Mouse (Mus musculus) liver, embryonic 11.5 days (tissue): ENCODE data around the gene E4f1. TPM values are rescaled to one million over a fixed set of nuclear protein-coding genes. Genes with fewer than 3 reads are reported as not detected.

ENCODE experiments used
- ATAC-seq: fragments of 200-750 bp; cut with Nextera tagmentation; replicated peaks from 2 replicates; pipeline ENCODE4 v1.8.0; 2017; ENCODE audit warnings: moderate number of reproducible peaks, mild to moderate bottlenecking, moderate TSS enrichment, moderate library complexity; ENCODE audit not compliant: low FRiP score
- DNase-seq: peaks from one replicate; pipeline ENCODE4 v3.0.0-alpha.2; 2017; ENCODE audit warnings: low spot score
- H3K27ac ChIP-seq: fragments of 300-500 bp; sonication (generic); 2 replicates; pipeline ENCODE4 v1.5.1; 2014; ENCODE audit warnings: mild to moderate bottlenecking, low read depth, low read length, control low read depth
- H3K27me3 ChIP-seq: fragments of 300-500 bp; sonication (generic); replicated peaks from 2 replicates; pipeline ENCODE4 v1.6.1; 2014; ENCODE audit warnings: low read length, mixed read lengths; ENCODE audit not compliant: control insufficient read depth, insufficient read depth
- H3K36me3 ChIP-seq: fragments of 300-500 bp; sonication (generic); 2 replicates; pipeline ENCODE4 v1.6.1; 2014; ENCODE audit warnings: mild to moderate bottlenecking, low read length, moderate library complexity, mixed read lengths; ENCODE audit not compliant: control insufficient read depth, insufficient read depth
- H3K4me1 ChIP-seq: fragments of 300-500 bp; sonication (generic); replicated peaks from 2 replicates; pipeline ENCODE4 v1.6.1; 2014; ENCODE audit warnings: low read length, mixed read lengths; ENCODE audit not compliant: control insufficient read depth, insufficient read depth
- H3K4me2 ChIP-seq: fragments of 300-500 bp; sonication (generic); 2 replicates; pipeline ENCODE4 v1.6.1; 2014; ENCODE audit warnings: mild to moderate bottlenecking, control low read depth, moderate library complexity
- H3K4me3 ChIP-seq: fragments of 300-500 bp; sonication (generic); 2 replicates; pipeline ENCODE4 v1.5.1; 2014; ENCODE audit warnings: low read depth, low read length, control low read depth
- H3K9ac ChIP-seq: fragments of 300-500 bp; sonication (generic); 2 replicates; pipeline ENCODE4 v1.6.1; 2014; ENCODE audit warnings: low read depth, low read length, control low read depth
- H3K9me3 ChIP-seq: fragments of 300-500 bp; sonication (generic); 2 replicates; pipeline ENCODE4 v1.6.1; 2016; ENCODE audit warnings: low read length, inconsistent platforms, mixed read lengths; ENCODE audit not compliant: control insufficient read depth
- WGBS: fragments of 180-500 bp; shearing (Covaris S2); extraction: QIAGEN DNeasy Blood & Tissue Kit; methylation state at CpG from one replicate; pipeline ENCODE4 v1.1.7; 2014; 5-methylcytosine and 5-hydroxymethylcytosine counted together
- polyA plus RNA-seq: library from polyadenylated mRNA; unstranded; fragments of >200 nt; fragmentation: Nextera tagmentation; extraction: Ambion mirVana; gene quantifications from 2 replicates; pipeline ENCODE4 v1.2.1, GENCODE M21; 2014

The E4f1 gene
- polyA plus RNA-seq, 1 experiment from 2014 or later = 23.5 TPM

DNA sequence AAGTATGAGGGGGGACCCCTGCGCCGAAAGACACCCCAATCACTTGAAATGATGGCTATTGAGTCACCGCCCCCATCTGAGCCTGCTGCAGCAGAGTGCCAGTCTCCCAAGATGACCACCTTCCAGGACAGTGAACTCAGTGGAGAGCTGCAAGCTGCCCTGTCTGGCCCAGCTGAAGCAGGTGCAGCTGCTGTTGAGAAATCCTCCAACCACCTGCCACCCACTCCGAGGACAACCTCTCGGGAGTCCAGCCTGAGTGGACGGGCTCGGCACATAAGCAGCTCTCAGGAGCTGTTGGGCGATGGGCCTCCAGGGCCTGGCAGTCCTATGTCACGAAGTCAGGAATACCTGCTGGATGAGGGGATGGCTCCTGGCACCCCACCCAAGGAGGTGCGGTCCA lies 34.0 kb upstream of the E4f1 start:
- peaks cover 10% of the 10 kb centered on the region for H3K4me1 ChIP-seq
- H3K36me3 ChIP-seq = peaks cover 1% of the 10 kb centered on the region
- ATAC-seq = no peak
- H3K27ac ChIP-seq = no peak overlapping the region
- H3K4me3 ChIP-seq = no peak overlapping the region
- 93% methylated on average over 10 of the region's 10 CpGs for WGBS
- H3K27me3 ChIP-seq = no peaks in the 10 kb centered on the region
- no peak for DNase-seq
- H3K9me3 ChIP-seq = no peaks in the 10 kb centered on the region
- H3K9ac ChIP-seq = no peak overlapping the region
- H3K4me2 ChIP-seq = no peak overlapping the region

DNA sequence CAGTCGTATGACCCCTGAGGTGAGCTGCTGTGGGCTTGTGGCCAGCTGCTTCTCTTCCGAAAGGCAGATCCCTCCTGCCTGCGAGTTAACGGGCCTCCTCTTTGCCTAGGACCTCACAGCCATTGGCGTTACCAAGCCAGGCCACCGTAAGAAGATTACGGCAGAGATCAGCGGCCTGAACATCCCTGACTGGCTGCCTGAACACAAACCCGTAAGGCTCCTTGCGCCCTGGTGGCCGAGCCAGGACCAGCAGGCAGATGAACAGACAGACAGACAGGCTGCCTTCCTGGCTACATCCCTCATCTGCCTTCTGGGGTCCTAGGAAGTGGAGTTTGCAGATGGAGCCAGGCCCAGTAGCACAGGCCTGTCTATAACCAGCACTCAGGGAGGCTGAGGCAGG lies 32.1 kb upstream of the E4f1 start:
- H3K36me3 ChIP-seq = no peaks in the 10 kb centered on the region
- H3K4me3 ChIP-seq = no peak overlapping the region
- DNase-seq = no peak
- H3K27ac ChIP-seq = no peak overlapping the region
- no peak overlapping the region for H3K4me2 ChIP-seq
- no peak overlapping the region; the same call in 1 of the 2 replicates for H3K9ac ChIP-seq
- ATAC-seq = no peak
- no peaks in the 10 kb centered on the region for H3K9me3 ChIP-seq
- WGBS = 38% methylated on average over 11 of the region's 11 CpGs
- peaks cover 7% of the 10 kb centered on the region for H3K4me1 ChIP-seq
- H3K27me3 ChIP-seq = no peaks in the 10 kb centered on the region

DNA sequence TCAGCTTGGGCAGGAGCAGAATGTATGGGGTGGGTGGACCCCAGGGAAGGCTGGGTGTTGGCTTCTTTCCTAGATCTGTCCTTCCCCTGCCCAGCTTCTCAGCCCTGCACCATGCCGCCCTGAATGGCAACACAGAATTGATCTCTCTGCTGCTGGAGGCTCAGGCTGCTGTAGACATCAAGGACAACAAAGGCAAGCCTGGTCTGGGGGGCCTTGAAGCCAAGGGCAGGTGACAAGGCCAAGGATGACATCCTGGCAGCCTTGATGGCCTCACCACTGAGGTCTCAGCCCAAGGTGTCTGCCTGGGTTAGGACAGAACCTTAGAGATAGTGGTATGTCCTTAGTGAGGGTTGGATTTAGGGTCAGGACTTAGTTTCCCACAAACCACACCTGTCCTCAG lies 25.9 kb upstream of the E4f1 start:
- Histone ChIP-seq H3K9me3 (no peaks in the 10 kb centered on the region), H3K27ac (no peak overlapping the region), H3K36me3 (no peaks in the 10 kb centered on the region), H3K9ac (no peak overlapping the region), H3K4me1 (no peaks in the 10 kb centered on the region), H3K4me2 (no peak overlapping the region), H3K4me3 (no peak overlapping the region), H3K27me3 (no peaks in the 10 kb centered on the region)
- WGBS = 65% methylated on average over 1 of the region's 1 CpGs
- ATAC-seq (no peak), DNase-seq (no peak)

DNA sequence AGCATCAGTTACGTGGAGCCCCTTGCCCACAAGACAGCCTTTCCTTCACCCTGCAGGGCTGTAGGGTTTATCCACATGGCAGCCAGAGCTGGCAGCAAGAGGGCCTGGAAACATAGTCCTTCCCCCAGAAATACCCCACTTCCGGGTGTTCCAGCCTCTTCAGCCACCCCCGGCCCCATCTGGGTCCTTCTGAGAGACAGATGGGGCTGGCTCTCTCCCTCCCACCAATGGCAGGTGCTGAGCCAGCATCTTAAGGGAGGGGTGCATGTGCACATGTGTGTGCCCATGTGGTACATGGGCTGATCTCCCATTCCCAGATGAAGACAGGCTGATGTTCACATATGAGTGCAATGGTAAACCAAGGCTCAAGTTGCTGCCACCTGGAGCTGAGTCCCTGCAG lies 25.3 kb upstream of the E4f1 start:
- Histone ChIP-seq H3K4me3 (no peak overlapping the region), H3K9ac (no peak overlapping the region), H3K27ac (no peak overlapping the region), H3K4me2 (no peak overlapping the region), H3K36me3 (no peaks in the 10 kb centered on the region), H3K9me3 (no peaks in the 10 kb centered on the region), H3K27me3 (peaks cover 1% of the 10 kb centered on the region), H3K4me1 (no peaks in the 10 kb centered on the region)
- ATAC-seq = no peak
- no peak for DNase-seq
- WGBS = 75% methylated on average over 3 of the region's 3 CpGs

DNA sequence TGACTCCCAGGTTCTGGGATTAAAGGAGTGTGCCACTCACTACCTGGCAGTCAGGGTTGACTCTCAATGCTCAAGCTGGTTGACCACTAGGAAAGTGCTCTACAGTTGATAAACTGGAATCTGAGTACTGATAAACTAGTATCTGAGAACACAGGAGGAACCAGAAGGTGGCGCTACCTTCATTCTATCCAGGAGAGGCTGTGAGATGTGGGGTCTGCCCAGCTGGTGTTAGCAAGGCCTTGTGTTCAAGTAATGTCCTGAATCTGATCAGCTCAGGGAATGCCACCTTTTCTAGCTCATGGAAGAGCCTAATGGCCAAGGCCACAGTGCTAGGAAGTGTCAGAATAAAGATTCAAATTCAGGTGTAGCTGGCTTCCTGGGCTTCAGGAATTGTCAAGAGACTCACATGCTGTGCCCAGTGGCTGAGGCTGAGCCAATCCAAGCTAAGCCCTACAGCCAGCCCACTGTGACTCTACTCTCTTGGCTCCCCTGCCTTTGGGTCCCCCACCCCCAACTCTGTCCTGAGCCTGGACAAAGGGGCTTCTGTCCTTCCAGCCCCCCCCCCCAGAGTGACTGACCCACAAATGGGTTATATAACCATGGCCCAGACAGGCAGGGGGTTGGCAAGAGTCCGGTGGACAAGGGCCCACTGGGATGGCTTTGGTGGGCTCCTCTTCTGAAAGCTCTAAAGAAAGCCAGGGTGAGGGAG lies 24.7 kb upstream of the E4f1 start:
- Histone ChIP-seq H3K9ac (no peak overlapping the region), H3K36me3 (no peaks in the 10 kb centered on the region), H3K9me3 (no peaks in the 10 kb centered on the region), H3K4me3 (no peak overlapping the region), H3K27me3 (peaks cover 8% of the 10 kb centered on the region), H3K4me1 (no peaks in the 10 kb centered on the region), H3K4me2 (no peak overlapping the region), H3K27ac (no peak overlapping the region)
- no peak for DNase-seq
- 45% methylated on average over 2 of the region's 2 CpGs for WGBS
- no peak for ATAC-seq

DNA sequence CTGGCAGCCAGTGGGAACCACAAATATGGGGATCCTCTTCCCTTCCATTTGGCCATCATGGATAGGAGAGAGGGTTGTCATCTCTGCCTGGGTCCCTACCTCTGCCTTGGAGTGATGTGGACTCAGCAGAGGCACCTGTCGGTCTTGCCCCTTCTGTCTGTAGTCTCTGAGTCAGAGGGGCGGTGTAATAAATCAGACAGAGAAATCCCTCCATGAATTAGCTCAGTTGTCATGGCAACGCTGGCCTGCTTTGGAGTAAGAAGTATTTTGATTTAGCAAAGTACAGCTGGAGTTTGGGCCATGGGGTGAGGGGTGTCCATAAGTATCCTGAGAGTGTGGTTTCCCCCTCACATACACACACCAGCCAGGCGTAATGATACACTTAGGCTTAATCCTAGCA lies 20.3 kb upstream of the E4f1 start:
- Histone ChIP-seq H3K4me2 (no peak overlapping the region), H3K4me3 (no peak overlapping the region), H3K36me3 (no peaks in the 10 kb centered on the region), H3K9ac (no peak overlapping the region), H3K27ac (no peak overlapping the region), H3K27me3 (peaks cover 41% of the 10 kb centered on the region), H3K9me3 (no peaks in the 10 kb centered on the region), H3K4me1 (peaks cover 12% of the 10 kb centered on the region; the same call in 1 of the 2 replicates)
- DNase-seq (no peak), ATAC-seq (no peak)
- WGBS = 76% methylated on average over 4 of the region's 4 CpGs

DNA sequence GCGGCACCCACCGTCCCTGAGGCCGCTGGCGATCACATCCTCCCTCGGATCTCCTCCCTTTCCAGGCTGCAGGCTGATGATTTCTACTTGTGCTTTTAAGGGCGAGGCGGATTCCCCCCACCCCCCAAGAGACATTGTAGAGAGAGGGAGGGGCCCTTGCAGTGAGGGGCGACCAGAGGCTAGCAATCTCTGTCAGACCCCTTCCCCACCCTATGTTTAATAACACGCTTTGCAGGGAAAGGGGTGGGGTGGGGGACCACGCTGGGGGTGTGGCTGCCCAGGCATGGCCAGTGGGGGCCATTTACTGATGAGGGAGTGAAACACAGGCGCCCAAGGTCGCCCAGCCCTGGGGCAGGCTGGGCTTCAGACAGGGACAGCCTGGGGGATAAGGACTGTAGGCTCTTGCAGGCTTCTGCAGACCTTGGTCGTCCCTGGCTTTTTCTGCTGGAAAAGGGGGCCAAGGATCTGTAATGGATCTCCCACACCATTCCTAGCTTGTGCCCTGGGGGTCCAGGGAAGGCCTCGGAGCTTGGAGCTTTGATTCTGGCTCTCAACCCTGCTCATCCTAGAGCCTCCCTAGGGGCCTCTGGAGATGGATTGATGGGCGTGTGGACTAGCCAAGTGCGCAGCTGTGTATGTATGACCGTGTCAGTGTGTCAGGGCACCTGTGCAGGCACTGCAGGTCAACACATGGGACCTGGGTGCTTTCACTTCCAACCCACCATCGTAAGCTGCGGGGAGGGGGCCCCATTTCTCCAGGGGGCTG lies 19.3 kb upstream of the E4f1 start:
- peak; percentile 29; the same call in 1 of the 2 replicates for ATAC-seq
- Histone ChIP-seq H3K4me3 (peak overlapping the region; percentile 64), H3K9me3 (no peaks in the 10 kb centered on the region), H3K9ac (peak overlapping the region; percentile 56; the same call in 1 of the 2 replicates), H3K27ac (no peak overlapping the region), H3K36me3 (no peaks in the 10 kb centered on the region), H3K27me3 (peaks cover 41% of the 10 kb centered on the region), H3K4me1 (peaks cover 14% of the 10 kb centered on the region; the same call in 1 of the 2 replicates), H3K4me2 (peak overlapping the region; percentile 92)
- DNase-seq = no peak
- 25% methylated on average over 19 of the region's 19 CpGs for WGBS

DNA sequence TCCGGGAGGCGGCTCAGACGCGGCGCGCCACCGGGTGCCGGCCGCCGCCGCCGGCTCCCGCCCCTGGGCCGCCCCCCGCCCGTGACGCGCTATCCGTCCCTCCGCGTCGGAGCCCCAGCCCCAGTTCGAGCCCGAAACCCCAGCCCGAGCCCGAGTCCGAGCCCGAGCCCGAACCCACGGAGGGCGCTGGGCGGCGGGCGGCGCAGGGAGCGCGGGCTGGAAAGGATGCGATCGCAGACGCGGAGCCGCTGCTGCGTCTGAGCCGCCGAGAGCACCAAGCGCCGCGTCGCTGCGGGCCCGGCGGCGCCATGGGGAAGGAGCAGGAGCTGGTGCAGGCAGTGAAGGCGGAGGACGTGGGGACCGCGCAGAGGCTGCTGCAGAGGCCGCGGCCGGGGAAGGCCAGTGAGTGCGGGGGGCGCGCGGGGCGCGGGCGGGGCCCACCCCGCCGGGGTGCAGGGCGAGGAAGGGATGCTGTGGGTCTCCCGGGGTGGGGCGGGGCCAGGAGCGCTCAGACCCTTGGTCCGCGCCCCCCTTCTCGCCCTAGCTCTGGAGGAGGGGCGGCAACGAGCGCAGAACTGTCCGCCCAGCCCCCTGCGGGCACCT lies 18.6 kb upstream of the E4f1 start:
- H3K9ac ChIP-seq = peak overlapping the region; percentile 56
- peaks cover 41% of the 10 kb centered on the region for H3K27me3 ChIP-seq
- H3K27ac ChIP-seq = no peak overlapping the region
- peak overlapping the region; percentile 92 for H3K4me2 ChIP-seq
- under 1% methylated on average over 76 of the region's 81 CpGs for WGBS
- no peaks in the 10 kb centered on the region for H3K9me3 ChIP-seq
- H3K36me3 ChIP-seq = no peaks in the 10 kb centered on the region
- peaks cover 14% of the 10 kb centered on the region; the same call in 1 of the 2 replicates for H3K4me1 ChIP-seq
- H3K4me3 ChIP-seq = peak overlapping the region; percentile 64
- DNase-seq (no peak), ATAC-seq (peak; percentile 26; the same call in 1 of the 2 replicates)
